Mouse (Mus musculus) limb, embryonic 10.5 days (tissue): ENCODE data around the gene Tex11. TPM values are rescaled to one million over a fixed set of nuclear protein-coding genes. Genes with fewer than 3 reads are reported as not detected.

Experiments
- DNase-seq: peaks from one replicate; pipeline ENCODE4 v3.0.0-alpha.2; 2017; ENCODE audit warnings: low spot score
- H3K27ac ChIP-seq: fragments of 300-500 bp; sonication (generic); 2 replicates; pipeline ENCODE4 v1.5.1; 2016; ENCODE audit warnings: mild to moderate bottlenecking
- H3K27me3 ChIP-seq: fragments of 300-500 bp; sonication (generic); 2 replicates; pipeline ENCODE4 v1.6.1; 2016; ENCODE audit warnings: low read depth, mild to moderate bottlenecking; ENCODE audit not compliant: poor library complexity, severe bottlenecking
- H3K36me3 ChIP-seq: fragments of 300-500 bp; sonication (generic); 2 replicates; pipeline ENCODE4 v1.6.1; 2016; ENCODE audit warnings: mild to moderate bottlenecking, moderate library complexity
- H3K4me1 ChIP-seq: fragments of 300-500 bp; sonication (generic); 2 replicates; pipeline ENCODE4 v1.6.1; 2016
- H3K4me3 ChIP-seq: fragments of 300-500 bp; sonication (generic); 2 replicates; pipeline ENCODE4 v1.5.1; 2016; ENCODE audit warnings: mild to moderate bottlenecking, moderate library complexity
- H3K9me3 ChIP-seq: fragments of 300-500 bp; sonication (generic); replicated peaks from 2 replicates; pipeline ENCODE4 v1.6.1; 2016; ENCODE audit warnings: mild to moderate bottlenecking
- WGBS: fragments of 180-500 bp; shearing (Covaris S2); methylation state at CpG from one replicate; pipeline ENCODE4 v1.1.7; 2016; 5-methylcytosine and 5-hydroxymethylcytosine counted together
- polyA plus RNA-seq: library from polyadenylated mRNA; unstranded; fragments of >200 nt; fragmentation: Nextera tagmentation; extraction: Ambion mirVana; gene quantifications from 2 replicates; pipeline ENCODE4 v1.2.1, GENCODE M21; 2016

The Tex11 gene
- polyA plus RNA-seq, 1 experiment from 2014 or later = 0.05 TPM

DNA sequence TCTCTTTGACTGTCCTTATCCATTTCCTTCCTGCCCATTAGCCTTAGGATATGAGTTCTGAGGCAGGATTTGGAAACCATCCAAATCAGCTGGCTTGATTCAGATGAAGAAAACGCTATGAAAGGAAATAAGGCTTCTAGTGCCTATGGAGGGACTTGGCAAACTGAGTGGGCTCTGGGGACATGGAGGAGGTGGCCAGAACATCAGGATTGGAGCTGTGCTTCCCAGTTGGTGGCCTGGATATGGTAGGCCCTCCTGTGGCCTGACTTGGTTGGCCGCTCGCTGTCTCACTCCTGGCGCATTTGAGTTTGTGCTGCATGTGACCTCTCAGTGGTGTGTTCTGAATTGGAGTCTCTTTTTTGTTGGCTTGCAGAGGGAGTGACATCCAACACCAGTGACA, 248.3 kb downstream of the Tex11 start:
- H3K27me3 ChIP-seq = peaks cover 99% of the 10 kb centered on the region
- H3K27ac ChIP-seq = no peak overlapping the region
- H3K4me1 ChIP-seq = no peaks in the 10 kb centered on the region
- peaks cover 100% of the 10 kb centered on the region for H3K36me3 ChIP-seq
- no peaks in the 10 kb centered on the region for H3K9me3 ChIP-seq
- H3K4me3 ChIP-seq = no peak overlapping the region
- 88% methylated on average over 4 of the region's 4 CpGs for WGBS
- DNase-seq = no peak

DNA sequence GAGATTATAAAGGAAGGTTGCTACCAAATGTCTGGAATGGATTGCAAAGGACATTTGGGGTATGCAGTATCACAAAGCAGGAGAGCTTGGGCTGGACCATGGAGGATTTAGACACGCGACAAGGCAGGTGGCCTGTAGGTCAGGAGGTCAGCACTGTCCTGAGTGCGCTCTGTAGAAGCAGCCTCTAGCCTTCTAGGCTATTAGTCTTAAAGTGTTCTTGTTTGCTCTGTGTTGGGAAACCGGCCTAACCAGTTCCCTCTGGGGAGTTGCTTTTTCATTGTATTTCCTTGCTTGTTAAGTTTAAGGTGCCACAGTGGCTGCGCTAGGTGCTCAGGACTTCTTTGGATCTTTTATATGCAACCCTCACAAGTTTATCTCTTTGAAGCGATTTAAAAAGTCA, 257.4 kb downstream of the Tex11 start:
- Histone ChIP-seq H3K27ac (no peak overlapping the region), H3K4me3 (no peak overlapping the region), H3K9me3 (no peaks in the 10 kb centered on the region), H3K4me1 (no peaks in the 10 kb centered on the region), H3K27me3 (peaks cover 90% of the 10 kb centered on the region), H3K36me3 (peaks cover 75% of the 10 kb centered on the region)
- WGBS = 79% methylated on average over 6 of the region's 6 CpGs
- no peak for DNase-seq

- WGBS = 47% methylated on average over 2 of the region's 2 CpGs
- no peak for DNase-seq
- H3K4me3 ChIP-seq = no peak overlapping the region
- H3K27me3 ChIP-seq = peaks cover 90% of the 10 kb centered on the region
- H3K36me3 ChIP-seq = peaks cover 69% of the 10 kb centered on the region
- no peaks in the 10 kb centered on the region for H3K4me1 ChIP-seq
- H3K27ac ChIP-seq = no peak overlapping the region
- no peaks in the 10 kb centered on the region for H3K9me3 ChIP-seq
These were observed 258.8 kb downstream of the Tex11 start for GRCm38 (mm10) chrX:100800643-100801042.

DNA sequence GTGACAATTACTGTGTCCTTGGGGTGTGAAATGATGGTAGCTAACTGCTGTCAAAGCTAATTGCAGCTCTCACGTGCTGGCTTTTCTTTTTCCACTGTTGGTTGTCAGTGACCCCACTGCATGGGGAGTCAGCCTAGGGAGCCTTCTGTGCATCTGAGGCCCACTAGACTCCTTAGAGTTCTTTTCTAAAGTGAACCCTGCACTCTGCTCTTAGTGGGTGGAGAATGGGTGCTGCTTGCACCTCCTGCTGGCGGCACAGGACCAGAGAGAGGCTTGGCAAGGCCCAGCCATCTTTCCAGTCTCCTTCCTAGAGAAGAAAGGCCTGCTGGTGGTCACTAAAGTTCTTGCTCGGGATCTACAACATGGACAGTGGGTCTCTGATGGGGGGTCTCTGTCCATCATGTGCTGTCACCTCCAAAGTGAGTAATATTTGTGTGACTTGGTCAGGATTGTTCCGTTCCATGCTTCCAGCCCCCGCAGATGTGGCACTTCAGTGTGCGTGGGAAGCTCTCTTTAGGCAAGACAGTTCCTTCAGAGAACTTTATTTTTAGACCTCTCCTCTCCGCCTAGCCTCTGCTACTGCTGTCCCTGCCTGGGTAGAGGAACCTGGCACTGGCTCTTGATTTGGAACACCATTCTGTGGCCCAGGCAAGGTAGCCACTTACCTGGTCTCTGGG, 261.5 kb downstream of the Tex11 start:
- H3K4me3 ChIP-seq = no peak overlapping the region
- no peak overlapping the region for H3K27ac ChIP-seq
- H3K9me3 ChIP-seq = no peaks in the 10 kb centered on the region
- peaks cover 54% of the 10 kb centered on the region for H3K36me3 ChIP-seq
- H3K4me1 ChIP-seq = no peaks in the 10 kb centered on the region
- 72% methylated on average over 7 of the region's 7 CpGs for WGBS
- peaks cover 92% of the 10 kb centered on the region for H3K27me3 ChIP-seq
- DNase-seq = no peak

- WGBS = 65% methylated on average over 4 of the region's 4 CpGs
These were observed 262.1 kb downstream of the Tex11 start for GRCm38 (mm10) chrX:100797370-100797769.

DNA sequence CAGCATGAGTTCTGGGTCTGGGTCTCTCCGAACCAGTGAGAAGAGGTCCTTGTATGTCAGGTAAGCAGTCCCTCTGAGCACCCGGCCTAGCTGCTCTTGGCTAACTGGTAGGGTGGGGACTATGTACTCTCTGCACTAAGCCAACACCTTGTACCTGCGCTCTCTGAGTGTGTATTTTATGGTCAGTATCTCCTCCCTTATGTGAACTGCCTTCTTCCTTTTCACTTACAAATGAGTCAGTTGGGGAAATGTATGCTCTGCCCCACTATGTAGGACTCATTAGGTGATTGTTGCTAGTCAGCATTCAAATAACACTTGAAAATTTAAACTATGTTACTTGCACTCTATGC, 262.8 kb downstream of the Tex11 start:
- Histone ChIP-seq H3K4me1 (no peaks in the 10 kb centered on the region), H3K9me3 (no peaks in the 10 kb centered on the region), H3K4me3 (no peak overlapping the region), H3K27me3 (peaks cover 96% of the 10 kb centered on the region), H3K36me3 (peaks cover 52% of the 10 kb centered on the region), H3K27ac (no peak overlapping the region)
- WGBS = 85% methylated on average over 3 of the region's 3 CpGs
- DNase-seq = no peak

More at GRCm38 (mm10) chrX:100797370-100797769, 262.1 kb downstream of the Tex11 start:
- H3K27me3 ChIP-seq = peaks cover 96% of the 10 kb centered on the region
- no peak overlapping the region for H3K4me3 ChIP-seq
- H3K27ac ChIP-seq = no peak overlapping the region
- no peaks in the 10 kb centered on the region for H3K4me1 ChIP-seq
- no peak for DNase-seq
- no peaks in the 10 kb centered on the region for H3K9me3 ChIP-seq
- H3K36me3 ChIP-seq = peaks cover 55% of the 10 kb centered on the region

DNA sequence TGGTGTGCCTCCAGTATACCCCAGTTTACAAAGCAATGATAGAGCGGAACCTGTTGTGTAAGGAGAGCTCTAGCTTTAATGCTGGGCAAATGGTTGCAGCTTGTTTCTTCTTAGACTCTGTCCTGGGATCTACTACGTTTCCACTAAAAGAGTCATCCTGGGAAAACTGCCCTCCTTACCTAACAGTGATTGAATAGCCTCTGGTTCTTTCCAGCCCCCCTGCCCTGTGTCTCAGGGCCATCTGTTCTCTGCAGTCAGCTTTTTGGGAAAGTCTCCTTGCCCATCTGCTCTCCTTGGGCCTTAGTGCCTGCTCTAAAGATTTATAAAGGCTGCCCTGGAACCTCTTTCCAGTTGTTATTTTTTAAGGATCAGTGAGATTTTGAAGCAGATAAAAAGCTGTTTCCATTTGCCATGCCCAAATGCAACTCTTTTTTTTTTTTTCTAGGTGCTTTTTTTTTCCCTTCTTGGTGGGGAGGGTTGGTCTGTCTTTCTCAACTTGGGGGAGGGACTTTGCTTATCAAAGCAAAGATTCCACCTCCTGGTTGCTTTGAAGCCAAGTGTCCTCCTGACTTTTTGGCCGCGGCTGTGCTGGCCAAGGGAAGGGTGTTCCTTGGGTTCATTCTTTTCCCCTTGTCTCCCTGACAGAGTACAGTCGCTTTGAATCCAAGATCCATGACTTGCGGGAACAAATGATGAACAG, 263.3 kb downstream of the Tex11 start:
- Histone ChIP-seq H3K27ac (no peak overlapping the region), H3K36me3 (peaks cover 47% of the 10 kb centered on the region), H3K9me3 (no peaks in the 10 kb centered on the region), H3K4me1 (no peaks in the 10 kb centered on the region), H3K4me3 (no peak overlapping the region), H3K27me3 (peaks cover 96% of the 10 kb centered on the region)
- 55% methylated on average over 6 of the region's 6 CpGs for WGBS
- DNase-seq = no peak

GRCm38 (mm10) chrX:100789322-100789721, 270.1 kb downstream of the Tex11 start:
- H3K4me1 ChIP-seq = no peaks in the 10 kb centered on the region
- no peak for DNase-seq
- H3K4me3 ChIP-seq = no peak overlapping the region
- H3K9me3 ChIP-seq = no peaks in the 10 kb centered on the region
- peaks cover 19% of the 10 kb centered on the region for H3K36me3 ChIP-seq
- peaks cover 75% of the 10 kb centered on the region for H3K27me3 ChIP-seq
- 69% methylated on average over 4 of the region's 4 CpGs for WGBS
- no peak overlapping the region for H3K27ac ChIP-seq

Other genes starting within 250 kb of the Tex11 start
- 0.65 and 1.1 TPM in 2 replicates for gene Slc7a3, start 26.4 kb upstream of the Tex11 start, polyA plus RNA-seq
- gene Snx12, start 162.9 kb upstream of the Tex11 start, polyA plus RNA-seq = 49.2 and 50.4 TPM in 2 replicates
- 3.7 and 4.7 TPM in 2 replicates for gene Foxo4, start 194.9 kb upstream of the Tex11 start, polyA plus RNA-seq
- not detected in 2 replicates for gene Gm614, start 204.3 kb upstream of the Tex11 start, polyA plus RNA-seq
- 4.8 and 4.9 TPM in 2 replicates for gene Il2rg, start 208.6 kb upstream of the Tex11 start, polyA plus RNA-seq
- not detected in 2 replicates for gene Gm20489, start 209.4 kb upstream of the Tex11 start, polyA plus RNA-seq
- gene Med12, start 214.4 kb upstream of the Tex11 start, polyA plus RNA-seq = 35.9 and 42.9 TPM in 2 replicates
- gene Nlgn3, start 239.5 kb upstream of the Tex11 start, polyA plus RNA-seq = 1.6 and 7.8 TPM in 2 replicates